Mouse (Mus musculus): ENCODE data around the gene Gm32742. TPM values are rescaled to one million over a fixed set of nuclear protein-coding genes. Genes with fewer than 3 reads are reported as not detected.
A peak's percentile ranks its signal among the peaks of the same experiment; 100 is the strongest.
"Not testable (repeated sequence)": the region's sequence is repeated elsewhere in the genome, so short reads cannot be mapped to it uniquely, and the experiment has no call there.

The Gm32742 gene
- total RNA-seq, 2 experiments from 2014 or later = not detected

DNA sequence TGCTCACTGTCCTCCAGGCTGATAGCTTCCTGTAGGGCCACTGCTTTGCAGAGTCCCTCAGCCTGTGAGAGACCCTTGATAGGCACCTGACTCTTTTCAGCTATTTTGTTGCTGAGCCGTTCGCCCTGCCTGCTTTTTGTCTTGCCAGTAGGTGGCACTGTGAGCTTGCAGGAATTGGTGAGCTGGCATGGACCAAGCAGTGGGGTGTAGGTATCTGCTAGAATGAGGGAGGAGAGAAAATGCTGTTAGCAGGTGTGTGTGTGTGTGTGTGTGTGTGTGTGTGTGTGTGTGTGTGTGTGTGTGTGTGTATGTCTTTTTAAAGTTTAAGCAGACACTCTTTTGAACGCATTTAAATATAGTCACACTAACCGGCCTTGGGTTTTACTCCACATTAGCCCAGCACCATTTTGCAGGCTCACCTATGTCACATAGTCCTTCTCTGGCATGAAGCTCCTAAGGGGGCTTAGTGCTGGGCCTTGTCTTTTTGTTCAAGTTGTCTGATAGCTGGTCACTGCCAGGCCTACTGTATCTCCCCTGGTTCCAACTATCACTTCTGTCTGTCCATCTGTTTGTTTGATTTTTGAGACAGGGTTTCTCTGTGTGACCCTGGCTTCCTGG lies 3.4 kb downstream of the Gm32742 start:
- intact Hi-C loops (cut with DNase I) = loop anchor here (1.0 to 5.0 kb wide), 2 partner anchors 130 to 745 kb away; no protein-coding TSS in a partner anchor
- peak; percentile 31 for DNase-seq (ENCODE audit: low spot score)

DNA sequence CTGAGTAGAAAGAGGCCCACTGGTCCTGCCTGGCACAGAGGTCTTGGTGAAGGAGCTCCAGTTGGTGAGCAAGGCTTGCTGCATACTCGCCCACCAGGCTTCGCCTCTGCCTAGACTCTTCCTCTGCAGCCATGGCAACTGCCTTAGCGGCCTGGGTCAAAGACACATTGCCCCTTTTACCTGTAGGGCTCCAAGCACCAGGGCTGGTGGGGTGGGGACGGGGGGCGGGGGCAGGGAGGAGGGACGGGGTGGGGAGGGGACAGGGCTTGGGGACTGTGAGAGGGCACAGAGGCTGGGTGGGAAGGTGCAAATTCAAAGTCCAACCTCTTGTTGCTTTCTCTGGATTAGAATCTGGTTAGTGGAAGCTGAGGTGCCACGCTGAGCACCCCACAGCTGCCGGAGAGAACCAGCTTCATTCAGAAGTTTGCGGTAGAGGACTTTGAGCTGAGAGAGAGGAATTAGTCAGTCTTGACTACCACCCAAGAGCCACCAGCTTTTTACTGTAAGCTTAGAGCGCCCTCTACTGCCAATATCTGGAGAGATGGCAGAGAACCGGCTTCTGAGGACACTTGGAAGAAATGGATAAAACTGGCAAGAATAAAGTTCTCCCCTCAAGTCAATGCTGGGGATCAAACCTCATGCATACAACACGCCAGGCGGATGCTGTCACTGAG lies 13.1 kb downstream of the Gm32742 start:
- intact Hi-C loops (cut with DNase I) = loop anchor here (2.0 to 5.0 kb wide), 2 partner anchors 140 to 303 kb away; no protein-coding TSS in a partner anchor
- no peak for DNase-seq (ENCODE audit: low spot score)

- intact Hi-C loops (cut with DNase I) = no loop called here
- DNase-seq (ENCODE audit: low spot score) = no peak
These were observed 18.0 kb downstream of the Gm32742 start for GRCm38 (mm10) chr9:51147294-51147693.

- no peak for DNase-seq (ENCODE audit: low spot score)
- intact Hi-C loops (cut with DNase I) = no loop called here
These were observed 18.8 kb downstream of the Gm32742 start for GRCm38 (mm10) chr9:51146496-51146895.

DNA sequence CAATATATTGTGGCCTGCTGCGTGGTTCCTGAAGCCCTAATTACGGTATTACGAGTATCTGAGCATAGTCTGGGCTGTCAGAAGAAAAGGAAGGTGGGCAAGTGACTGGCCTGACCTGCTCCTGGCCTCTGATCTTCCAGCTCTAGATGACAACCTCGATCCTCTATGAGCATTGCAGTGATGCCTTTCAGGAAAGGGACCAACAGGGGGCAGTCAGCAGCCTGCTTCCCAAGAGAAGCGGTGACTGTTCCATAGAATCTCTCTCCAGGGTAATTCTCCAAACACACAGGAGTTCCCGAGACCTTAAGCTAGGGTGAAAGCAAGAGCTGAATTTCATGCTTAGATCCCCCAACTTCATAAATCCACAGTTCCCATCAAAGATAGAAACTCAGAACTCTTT lies 21.1 kb downstream of the Gm32742 start:
- DNase-seq (ENCODE audit: low spot score) = no peak
- intact Hi-C loops (cut with DNase I) = no loop called here

GRCm38 (mm10) chr9:51143437-51143836 lies 21.9 kb downstream of the Gm32742 start:
- no peak for DNase-seq (ENCODE audit: low spot score)
- intact Hi-C loops (cut with DNase I) = no loop called here

DNA sequence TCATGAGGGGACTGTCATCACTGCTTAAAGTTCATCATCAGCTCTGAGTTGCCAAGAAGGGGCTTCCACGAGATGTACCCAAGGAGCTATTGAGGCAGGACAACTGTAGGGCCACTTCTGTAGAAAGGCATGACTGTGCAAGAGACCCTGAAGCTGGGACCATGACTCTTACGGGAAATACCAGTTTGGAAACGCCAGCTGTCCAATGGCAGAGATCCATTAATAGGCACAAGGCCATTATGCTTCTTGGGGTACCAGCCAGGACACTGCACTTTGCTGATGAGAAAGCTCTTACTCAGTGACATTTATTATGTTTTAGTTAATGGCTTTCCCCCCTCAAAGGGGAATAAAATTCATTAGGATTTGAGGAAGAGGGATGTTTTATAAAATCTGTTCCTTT lies 24.6 kb downstream of the Gm32742 start:
- DNase-seq (ENCODE audit: low spot score) = no peak
- intact Hi-C loops (cut with DNase I) = no loop called here

- intact Hi-C loops (cut with DNase I) = loop anchor here (5.0 kb wide), 1 partner anchor 292 kb away; the partner anchor contains the start of gene Ppp2r1b
These were observed 25.9 kb downstream of the Gm32742 start for GRCm38 (mm10) chr9:51139401-51139800.

GRCm38 (mm10) chr9:51138301-51138700 lies 27.0 kb downstream of the Gm32742 start:
- no peak for DNase-seq (ENCODE audit: low spot score)
- intact Hi-C loops (cut with DNase I) = loop anchor here (5.0 kb wide), 1 partner anchor 291 kb away; the partner anchor contains the start of gene Ppp2r1b

More at GRCm38 (mm10) chr9:51139401-51139800, 25.9 kb downstream of the Gm32742 start:
- DNase-seq (ENCODE audit: low spot score) = not testable (repeated sequence)

- intact Hi-C loops (cut with DNase I) = loop anchor here (5.0 kb wide), 1 partner anchor 291 kb away; the partner anchor contains the start of gene Ppp2r1b
- no peak for DNase-seq (ENCODE audit: low spot score)
These were observed 27.5 kb downstream of the Gm32742 start for GRCm38 (mm10) chr9:51137836-51138235.

- intact Hi-C loops (cut with DNase I) = loop anchor here (5.0 kb wide), 1 partner anchor 290 kb away; the partner anchor contains the start of gene Ppp2r1b
- no peak for DNase-seq (ENCODE audit: low spot score)
These were observed 27.9 kb downstream of the Gm32742 start for GRCm38 (mm10) chr9:51137432-51137831.

GRCm38 (mm10) chr9:51136985-51137384 lies 28.3 kb downstream of the Gm32742 start:
- no peak for DNase-seq (ENCODE audit: low spot score)

GRCm38 (mm10) chr9:51114767-51115166 lies 50.5 kb downstream of the Gm32742 start:
- DNase-seq (ENCODE audit: low spot score) = no peak
- intact Hi-C loops (cut with DNase I) = no loop called here

More at GRCm38 (mm10) chr9:51136985-51137384, 28.3 kb downstream of the Gm32742 start:
- intact Hi-C loops (cut with DNase I) = loop anchor here (5.0 kb wide), 1 partner anchor 290 kb away; the partner anchor contains the start of gene Ppp2r1b

DNA sequence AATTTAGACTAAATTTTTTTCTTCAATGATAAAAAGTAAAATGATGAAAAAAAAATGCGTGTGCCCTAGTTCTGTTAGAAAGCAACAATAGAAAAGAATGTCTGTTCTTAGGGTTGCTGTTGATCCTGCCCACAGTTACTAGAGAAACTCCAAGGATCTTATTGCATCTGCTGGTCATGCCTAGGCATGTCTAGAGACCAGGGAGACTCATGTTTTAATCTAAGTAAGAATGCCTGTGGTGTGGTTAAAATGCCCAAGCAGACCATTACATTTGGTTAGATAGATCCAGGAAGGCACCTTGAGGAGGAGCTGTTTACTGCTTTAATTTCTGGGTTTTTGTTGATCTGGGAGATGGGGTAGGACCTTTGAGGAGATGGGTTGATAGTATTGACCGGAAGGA lies 59.6 kb downstream of the Gm32742 start:
- intact Hi-C loops (cut with DNase I) = no loop called here
- no peak for DNase-seq (ENCODE audit: low spot score)

GRCm38 (mm10) chr9:51103808-51104514 lies 61.4 kb downstream of the Gm32742 start:
- intact Hi-C loops (cut with DNase I) = loop anchor here (2.0 kb wide), 1 partner anchor 27 kb away; the partner anchor contains the start of gene Layn
- DNase-seq (ENCODE audit: low spot score) = no peak

DNA sequence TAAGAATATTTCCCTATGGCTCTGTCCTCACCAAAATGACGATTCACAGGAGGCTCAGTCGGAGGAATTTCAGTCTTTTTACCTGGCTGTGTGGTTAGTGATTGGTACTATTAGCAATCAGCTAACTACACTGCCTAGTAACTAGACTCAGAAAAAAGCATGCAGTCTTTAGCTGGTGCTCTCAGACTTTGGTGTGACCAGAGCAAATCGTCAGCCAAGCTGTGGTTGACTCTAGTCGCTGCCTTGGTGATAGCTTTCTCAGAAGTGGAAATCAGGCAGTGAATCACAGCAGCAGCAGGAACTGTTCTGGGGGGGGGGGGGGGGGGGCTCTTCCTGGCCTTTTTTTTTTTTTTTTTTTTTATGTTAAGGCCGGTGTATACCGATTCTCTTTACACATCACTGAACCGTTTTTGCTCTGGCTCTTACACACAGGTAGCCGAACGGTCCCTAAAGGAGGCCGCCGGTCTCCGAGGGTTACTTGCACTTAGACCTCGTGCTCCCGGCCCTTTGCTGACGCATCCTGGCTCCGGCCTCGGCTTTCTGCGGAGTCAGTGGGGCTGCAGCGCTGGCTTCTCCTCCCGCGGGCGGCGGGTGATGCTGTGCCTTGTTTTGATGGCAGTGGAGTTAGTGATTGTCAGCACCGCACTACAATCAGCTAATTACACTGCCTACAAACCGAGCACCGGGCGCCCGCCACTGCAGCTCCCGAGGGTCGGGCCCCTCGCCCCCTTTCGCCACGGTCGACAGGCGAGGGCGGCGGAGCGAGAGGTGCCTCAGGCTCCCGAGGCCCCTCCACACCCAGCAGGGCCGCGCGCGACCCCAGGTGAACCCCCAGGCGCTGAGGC lies 62.1 kb downstream of the Gm32742 start:
- intact Hi-C loops (cut with DNase I) = loop anchor here (2.0 kb wide), 1 partner anchor 26 kb away; the partner anchor contains the start of gene Layn
- DNase-seq (ENCODE audit: low spot score) = peak; percentile 12

DNA sequence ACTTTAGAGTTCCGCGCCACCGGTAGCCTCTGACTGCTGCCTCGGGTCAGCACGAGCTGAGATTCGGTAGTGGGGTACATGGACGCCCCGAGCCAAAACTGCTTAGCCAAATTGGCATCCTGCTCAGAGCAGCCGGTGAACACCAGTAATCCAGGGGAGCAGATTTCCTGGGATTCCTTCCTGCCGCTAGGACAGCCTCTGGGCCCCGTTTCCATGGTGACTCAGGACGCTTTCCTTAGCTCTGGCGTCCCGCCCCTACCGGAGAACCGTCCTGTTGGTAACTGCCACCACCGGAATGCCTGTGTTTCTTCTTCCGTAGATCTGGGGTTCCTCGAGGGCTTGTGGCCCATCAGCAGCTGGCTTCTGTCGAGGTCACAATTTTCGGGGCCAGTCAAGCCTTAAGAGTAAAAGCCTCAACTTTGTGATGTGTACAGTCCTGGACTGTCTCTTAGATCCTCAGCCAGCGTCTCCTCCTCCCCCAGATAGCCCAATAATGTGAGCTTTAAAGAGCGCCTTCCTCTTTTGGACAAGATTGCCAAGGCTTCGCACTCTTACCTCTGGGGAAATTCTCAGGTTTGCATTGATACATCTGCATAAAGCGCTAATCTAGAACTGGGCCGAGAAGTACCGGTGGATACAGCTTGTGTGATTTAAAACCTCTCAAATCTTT lies 63.4 kb downstream of the Gm32742 start, which contains the start of gene 4833427G06Rik:
Gene 4833427G06Rik, minus strand, starts transcription at position 323 of the 670 bp plus-strand sequence.
- intact Hi-C loops (cut with DNase I) = loop anchor here (2.0 kb wide), 1 partner anchor 25 kb away; the partner anchor contains the start of gene Layn
- peak; percentile 3 for DNase-seq (ENCODE audit: low spot score)

DNA sequence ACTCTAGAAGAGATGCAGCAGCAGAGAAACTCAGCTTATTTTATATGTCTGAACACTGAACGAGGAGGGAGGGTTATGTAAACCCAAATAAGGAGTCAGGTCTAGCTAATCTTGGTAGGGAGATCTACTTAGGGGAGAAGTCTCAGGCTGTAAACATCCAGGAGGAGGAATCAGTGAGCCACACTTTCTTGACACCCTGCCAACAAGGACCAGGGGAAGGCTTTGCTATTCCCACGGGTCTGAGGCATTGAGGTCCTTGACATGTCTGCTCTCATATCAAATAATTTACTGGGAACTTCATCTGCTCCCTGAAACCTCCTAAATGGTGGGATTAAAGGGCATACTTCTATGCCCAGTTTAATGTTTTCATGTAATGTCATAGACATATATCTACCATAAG lies 69.0 kb downstream of the Gm32742 start:
- intact Hi-C loops (cut with DNase I) = no loop called here
- no peak for DNase-seq (ENCODE audit: low spot score)

DNA sequence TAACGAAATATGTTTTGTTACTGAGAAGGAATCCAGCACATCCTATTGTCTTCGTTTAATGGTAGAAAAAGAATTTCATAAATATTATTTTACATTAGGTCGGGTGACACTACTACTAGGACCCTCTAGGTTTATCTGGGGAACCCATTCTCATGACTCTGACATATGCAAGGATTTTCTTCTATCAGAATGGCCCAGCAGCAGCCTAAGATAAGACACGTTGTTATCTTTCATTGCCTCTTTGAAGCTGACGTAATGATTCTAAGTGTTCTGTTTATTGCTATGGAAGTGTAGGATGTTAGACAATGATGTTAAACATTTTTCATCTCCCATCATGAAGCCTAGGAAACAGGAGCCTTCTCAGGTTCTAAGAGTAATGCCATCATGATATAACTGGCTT lies 71.6 kb downstream of the Gm32742 start:
- intact Hi-C loops (cut with DNase I) = no loop called here
- no peak for DNase-seq (ENCODE audit: low spot score)
